12 mouse cellular contexts compared by ENCODE assay signal in genomic region chr7:71623048-71623447, GRCm38 (mm10).
DNase-seq lines count a peak whose midpoint lies in the region; ATAC-seq and TF ChIP-seq lines count a peak whose summit lies in the region.
"Had no signal": no experiment of that assay in that cellular context is flagged by ENCODE, and none has a peak within 500 bp of the region (broad histone marks: within the 10 kb centered on the region; RNA-seq: fewer than 3 reads in every experiment).

No protein-coding gene starts in this region.

- H3K9ac ChIP-seq in neural tube, embryonic 11.5 days (ENCODE audit: low read length), result no peak overlapping the region
- H3K9ac ChIP-seq in midbrain, embryonic 11.5 days (ENCODE audit: low read length), result no peak overlapping the region
- H3K9ac ChIP-seq: limb, embryonic 15.5 days had no signal

- peak; percentile 63; the same call in 1 of the 2 replicates for ATAC-seq in neural tube, embryonic 11.5 days (ENCODE audit: insufficient read depth, low FRiP score, low TSS enrichment)
- no peak for ATAC-seq in midbrain, embryonic 11.5 days (ENCODE audit: low FRiP score)

- peak; percentile 6 to 13 for DNase-seq in cerebellum, postnatal 14 days
- DNase-seq in cerebellum, adult 2 months, result no peak
- peak; percentile 47 for DNase-seq in neural tube, embryonic 11.5 days (ENCODE audit: low spot score)
- no peak for DNase-seq in neural tube, embryonic 10.5 days (ENCODE audit: extremely low spot score, low spot score)
- DNase-seq in midbrain, embryonic 11.5 days (ENCODE audit: low spot score, missing footprints), result peak; percentile 86
- no peak for DNase-seq in adrenal gland, adult 2 months
- no peak for DNase-seq in heart, adult 8-10 months (ENCODE audit: low spot score)
- DNase-seq in gastrocnemius, adult 18-20 months (ENCODE audit: low spot score), result no peak
- DNase-seq: cerebellum, adult 11 months had no signal

- H3K36me3 ChIP-seq in neural tube, embryonic 11.5 days (ENCODE audit: control insufficient read depth, insufficient read depth, low read length), result no peaks in the 10 kb centered on the region
- no peaks in the 10 kb centered on the region for H3K36me3 ChIP-seq in midbrain, embryonic 11.5 days (ENCODE audit: control insufficient read depth, insufficient read depth, low read length)
- H3K36me3 ChIP-seq: limb, embryonic 15.5 days had no signal

- no peaks in the 10 kb centered on the region for H3K9me3 ChIP-seq in neural tube, embryonic 11.5 days (ENCODE audit: control insufficient read depth, low read length)
- H3K9me3 ChIP-seq in midbrain, embryonic 11.5 days (ENCODE audit: control insufficient read depth, low read length), result no peaks in the 10 kb centered on the region
- H3K9me3 ChIP-seq: limb, embryonic 15.5 days had no signal

- WGBS in cerebellum, adult 2 months, result 11% methylated on average over 13 of the region's 13 CpGs
- 31% methylated on average over 13 of the region's 13 CpGs for WGBS in neural tube, embryonic 11.5 days
- 49% methylated on average over 13 of the region's 13 CpGs for WGBS in midbrain, embryonic 11.5 days

- H3K27me3 ChIP-seq in cerebellum, adult 2 months (ENCODE audit: control insufficient read depth, insufficient read depth, low read length), result no peaks in the 10 kb centered on the region
- no peaks in the 10 kb centered on the region for H3K27me3 ChIP-seq in neural tube, embryonic 11.5 days (ENCODE audit: control insufficient read depth, insufficient read depth, low read length)
- H3K27me3 ChIP-seq in midbrain, embryonic 11.5 days (ENCODE audit: control insufficient read depth, insufficient read depth, low read length), result no peaks in the 10 kb centered on the region
- H3K27me3 ChIP-seq: limb, embryonic 15.5 days had no signal

- TF ChIP-seq CTCF in cerebellum, adult 2 months (IDR thresholded peaks at IDR 0.05; ENCODE audit: borderline replicate concordance, insufficient read depth, low read depth, low read length), result no peak

- TF ChIP-seq POLR2A in cerebellum, adult 2 months (IDR thresholded peaks at IDR 0.05; ENCODE audit: borderline replicate concordance, insufficient read depth, low read length), result no peak

- H3K4me1 ChIP-seq in cerebellum, adult 2 months (ENCODE audit: control insufficient read depth, insufficient read depth, low read length), result no peaks in the 10 kb centered on the region; the same call in 1 of the 2 replicates
- no peaks in the 10 kb centered on the region for H3K4me1 ChIP-seq in neural tube, embryonic 11.5 days (ENCODE audit: control insufficient read depth, insufficient read depth, low read length)
- H3K4me1 ChIP-seq in midbrain, embryonic 11.5 days (ENCODE audit: control insufficient read depth, insufficient read depth, low read length), result no peaks in the 10 kb centered on the region
- H3K4me1 ChIP-seq: limb, embryonic 15.5 days had no signal

- peak overlapping the region; percentile 25 for H3K4me2 ChIP-seq in neural tube, embryonic 11.5 days (ENCODE audit: low read depth)
- peak overlapping the region; percentile 4; the same call in 1 of the 2 replicates for H3K4me2 ChIP-seq in midbrain, embryonic 11.5 days
- H3K4me2 ChIP-seq: heart, embryonic 11.5 days; limb, embryonic 15.5 days had no signal

- H3K4me3 ChIP-seq in cerebellum, adult 2 months (replicated peaks; ENCODE audit: insufficient read depth, low read depth, low read length), result no peak overlapping the region
- no peak overlapping the region for H3K4me3 ChIP-seq in neural tube, embryonic 11.5 days (ENCODE audit: low read depth, low read length)
- H3K4me3 ChIP-seq in midbrain, embryonic 11.5 days (ENCODE audit: low read depth, low read length), result no peak overlapping the region
- H3K4me3 ChIP-seq: erythroblast, embryonic 14.5 days; limb, embryonic 15.5 days had no signal

- no peak overlapping the region for H3K27ac ChIP-seq in cerebellum, adult 2 months (ENCODE audit: insufficient read depth, low read length)
- no peak overlapping the region for H3K27ac ChIP-seq in neural tube, embryonic 11.5 days (ENCODE audit: low read depth, low read length)
- no peak overlapping the region for H3K27ac ChIP-seq in midbrain, embryonic 11.5 days (ENCODE audit: low read depth, low read length)
- H3K27ac ChIP-seq: limb, embryonic 15.5 days had no signal

Comparison
In these comparisons a context has a peak if more than half of its experiments do, and no peak if none do; other contexts are left out.
1. DNase-seq: peak in cerebellum, postnatal 14 days (2 of 2), neural tube, embryonic 11.5 days (single experiment) and midbrain, embryonic 11.5 days (single experiment); none in cerebellum, adult 2 months (0 of 2), neural tube, embryonic 10.5 days (single experiment), adrenal gland, adult 2 months (single experiment), heart, adult 8-10 months (single experiment) and gastrocnemius, adult 18-20 months (single experiment).